Mouse (Mus musculus) brain, embryonic 14.5 days (tissue): ENCODE measurements at regions not wholly inside any gene's neighbourhood (a gene's known extent, or its start where the extent isn't known, plus 50 kb on each side); places are given as distances from the start of the nearest gene placed in this dataset.

ENCODE experiments used
- CTCF ChIP-seq: fragments of 200-500 bp; IDR thresholded peaks from 2 replicates; pipeline ENCODE4 v1.5.1; 2012; ENCODE audit warnings: inconsistent platforms, mild to moderate bottlenecking, moderate library complexity, borderline replicate concordance; ENCODE audit not compliant: insufficient read depth, insufficient read length; ENCODE audit errors: extremely low read depth
- POLR2A ChIP-seq: fragments of 200-500 bp; IDR thresholded peaks from 2 replicates; pipeline ENCODE4 v1.6.1; 2012; ENCODE audit warnings: mild to moderate bottlenecking, inconsistent platforms, borderline replicate concordance; ENCODE audit not compliant: poor library complexity, insufficient read depth, insufficient read length, severe bottlenecking; ENCODE audit errors: extremely low read depth

GRCm38 (mm10) chr17:77874497-77874896, 325.6 kb upstream of the Crim1 start:
- TF ChIP-seq CTCF (no peak), POLR2A (no peak)
